Mouse (Mus musculus) naive thymus-derived CD4-positive, alpha-beta T cell, adult 2 months (primary cell): Measurements from ENCODE around the gene Ccnk.

Source experiments
- DNase-seq: peaks from one replicate; pipeline ENCODE4 v3.0.0-alpha.2; 2011; ENCODE audit warnings: low read depth

Gene Ccnk

DNA sequence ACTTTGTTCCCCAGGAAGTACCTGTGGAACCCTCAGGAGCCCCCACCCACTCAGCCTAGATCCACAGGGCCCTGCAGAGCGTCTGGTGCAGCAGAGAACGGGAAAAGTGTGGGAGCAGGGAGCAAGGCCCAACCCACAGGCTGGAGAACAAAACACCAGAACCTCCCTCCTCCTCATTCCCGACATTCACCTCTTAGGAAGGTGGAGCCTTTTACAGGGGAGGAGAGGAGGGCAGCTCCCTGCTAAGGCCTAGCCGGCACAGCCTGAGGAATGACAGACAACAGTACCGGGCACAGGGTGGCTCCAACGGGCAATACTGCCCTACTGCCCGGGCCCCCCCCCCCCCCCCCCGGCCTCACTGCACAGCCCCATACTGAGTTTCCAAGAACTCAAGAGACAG is 44.0 kb downstream of the Ccnk start:
- no peak for DNase-seq

- DNase-seq, result no peak
Observed at GRCm38 (mm10) chr12:108225781-108226180, 46.4 kb downstream of the Ccnk start.

GRCm38 (mm10) chr12:108226216-108226615 is 46.8 kb downstream of the Ccnk start:
- no peak for DNase-seq

DNA sequence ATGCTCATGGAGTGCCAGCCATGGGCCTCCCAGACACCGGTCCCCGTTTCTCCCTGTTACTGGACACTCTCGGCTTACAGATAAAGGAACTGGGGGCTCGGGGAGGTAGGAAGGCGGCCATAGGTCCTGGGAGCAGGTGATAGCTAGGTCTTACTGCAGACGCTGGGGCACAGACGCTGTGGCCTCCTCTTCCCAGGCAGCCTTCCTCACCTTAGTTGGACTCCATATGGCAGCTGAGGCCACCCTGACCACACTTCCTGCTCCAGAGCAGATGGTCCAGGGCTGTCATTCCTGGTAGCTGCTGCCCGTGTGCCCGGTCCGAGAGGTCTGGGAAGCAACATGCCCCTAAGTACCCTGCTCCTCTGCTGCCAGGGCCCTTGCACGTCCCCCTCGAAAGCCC is 47.6 kb downstream of the Ccnk start:
- DNase-seq, result no peak

GRCm38 (mm10) chr12:108227527-108227926 is 48.1 kb downstream of the Ccnk start:
- DNase-seq, result no peak

GRCm38 (mm10) chr12:108230077-108230476 is 50.7 kb downstream of the Ccnk start:
- no peak for DNase-seq

DNA sequence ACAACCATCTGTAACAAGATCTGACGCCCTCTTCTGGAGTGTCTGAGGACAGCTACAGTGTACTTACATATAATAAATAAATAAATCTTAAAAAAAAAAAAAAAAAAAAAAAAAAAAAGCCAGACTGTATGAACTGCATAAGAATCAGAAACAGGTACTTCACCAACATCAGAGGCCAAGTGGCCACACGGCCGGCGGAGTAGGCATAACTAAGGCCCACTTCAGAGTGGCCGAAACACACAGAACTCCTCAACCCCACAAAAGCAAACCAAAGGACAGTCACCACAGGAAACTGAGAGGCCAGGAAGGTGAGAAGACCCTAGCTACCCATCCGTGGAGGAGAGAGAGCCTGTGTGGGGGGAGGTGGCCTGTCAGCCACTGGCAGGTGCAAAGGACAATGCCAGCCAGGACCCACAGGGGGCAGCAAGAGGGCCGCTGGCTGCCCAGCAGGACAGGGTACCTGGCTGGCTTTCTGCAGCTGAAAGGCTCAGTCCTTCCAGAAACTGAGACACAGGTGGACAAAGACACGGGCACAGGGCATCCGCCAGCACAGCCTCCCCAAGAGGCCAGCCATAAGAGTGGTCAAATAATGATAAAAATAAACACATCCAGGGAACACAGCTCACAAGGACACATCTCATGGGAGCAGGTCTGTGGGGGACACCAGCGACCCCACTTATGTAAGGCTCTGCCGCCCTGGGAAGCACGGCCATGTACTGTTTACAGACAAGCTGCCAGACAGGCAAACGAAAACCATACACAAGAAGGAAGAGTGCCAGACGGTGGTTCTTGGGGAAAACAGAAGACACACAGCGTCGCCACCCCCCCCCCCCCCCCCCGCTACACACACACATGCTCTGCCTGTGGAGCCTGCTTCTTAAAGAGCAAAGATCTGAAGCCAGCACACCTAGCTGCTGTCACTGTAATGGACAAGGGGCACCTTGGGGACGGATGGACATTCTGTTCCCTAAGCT is 51.7 kb downstream of the Ccnk start:
- DNase-seq, result no peak

DNA sequence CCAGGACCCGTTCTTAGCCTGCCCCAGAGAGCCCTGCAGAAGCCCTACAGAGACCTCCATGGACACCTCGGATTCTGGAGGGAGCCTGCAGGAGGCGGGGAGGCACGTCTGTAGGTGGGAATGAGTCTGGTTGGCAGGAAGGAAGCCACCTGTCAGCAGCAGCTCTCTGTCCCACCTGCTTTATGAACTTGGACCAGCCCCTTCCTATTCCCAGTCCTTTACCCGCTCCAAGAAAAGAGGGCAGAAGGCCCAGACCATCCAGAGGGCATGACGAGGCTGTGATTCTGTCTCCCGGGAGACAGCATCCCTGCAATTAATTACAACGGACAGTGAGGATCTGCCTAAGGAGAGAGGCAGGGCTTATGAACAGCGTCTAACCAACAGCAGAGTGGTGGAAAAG is 52.5 kb downstream of the Ccnk start:
- DNase-seq, result no peak

GRCm38 (mm10) chr12:108233736-108234135 is 54.4 kb downstream of the Ccnk start:
- DNase-seq, result no peak

DNA sequence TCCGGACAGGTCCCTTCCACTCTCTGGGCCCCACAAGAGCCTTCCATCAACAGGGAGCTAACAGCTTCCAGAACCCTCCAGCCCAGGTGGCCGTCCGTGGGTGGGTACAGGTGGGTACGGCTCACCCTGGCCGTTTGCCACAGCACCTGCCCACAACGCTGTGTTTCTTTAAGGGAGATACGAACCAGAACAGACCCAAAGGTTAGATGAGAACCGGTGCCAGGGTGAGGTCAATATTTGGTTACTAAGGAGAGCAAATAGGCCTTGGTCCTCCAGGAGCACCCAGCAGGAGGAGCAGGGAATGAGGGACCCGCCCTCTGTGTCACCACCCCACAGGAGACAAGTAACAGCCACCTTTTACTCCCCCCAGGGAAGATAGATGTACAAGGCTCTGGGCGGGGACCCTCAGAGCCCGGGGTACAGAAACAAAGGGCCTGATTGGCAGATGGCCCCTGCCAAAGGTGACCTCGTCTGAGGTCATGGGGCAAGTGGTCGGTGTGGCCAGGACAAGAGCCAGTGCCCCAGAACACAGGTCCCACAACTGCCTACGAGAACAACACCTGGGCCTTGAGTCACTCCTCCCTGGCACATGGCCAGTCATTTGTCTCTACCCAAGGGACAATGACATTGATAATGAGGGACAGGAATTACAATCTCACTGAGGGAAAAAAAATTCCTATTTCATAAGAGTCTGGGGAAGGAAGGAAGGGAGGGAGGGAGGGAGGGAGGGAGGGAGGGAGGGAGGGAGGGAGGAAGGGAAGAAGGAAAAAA is 55.6 kb downstream of the Ccnk start:
- no peak for DNase-seq

DNA sequence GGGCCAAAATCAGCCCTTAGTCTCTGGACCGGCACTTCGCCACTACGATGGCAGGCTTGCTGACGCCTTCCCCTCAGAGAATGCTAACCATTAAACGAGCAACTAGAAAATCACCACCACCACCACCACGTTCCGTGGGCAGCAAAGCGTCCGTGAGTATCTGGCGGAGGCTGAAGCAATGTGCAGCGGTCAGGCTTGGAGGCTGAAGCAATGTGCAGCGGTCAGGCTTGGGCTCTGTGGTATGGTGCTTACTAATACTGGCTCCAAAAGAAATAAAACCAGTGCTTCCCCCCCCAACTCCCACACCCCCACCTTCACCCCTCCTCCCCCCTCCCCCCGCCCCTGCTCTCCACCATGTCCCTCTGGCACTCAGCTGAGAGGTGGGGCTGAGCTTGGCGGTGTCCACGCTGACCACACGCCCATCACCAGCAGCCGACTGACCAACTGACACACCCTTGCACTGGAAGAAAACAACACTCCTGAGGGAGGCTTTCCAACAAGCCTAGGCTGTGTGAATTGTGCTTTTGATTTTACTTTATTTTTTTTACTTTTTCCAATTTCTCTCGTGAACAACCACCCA is 56.7 kb downstream of the Ccnk start:
- DNase-seq, result no peak

GRCm38 (mm10) chr12:108237300-108238006 is 58.1 kb downstream of the Ccnk start:
- no peak for DNase-seq

DNA sequence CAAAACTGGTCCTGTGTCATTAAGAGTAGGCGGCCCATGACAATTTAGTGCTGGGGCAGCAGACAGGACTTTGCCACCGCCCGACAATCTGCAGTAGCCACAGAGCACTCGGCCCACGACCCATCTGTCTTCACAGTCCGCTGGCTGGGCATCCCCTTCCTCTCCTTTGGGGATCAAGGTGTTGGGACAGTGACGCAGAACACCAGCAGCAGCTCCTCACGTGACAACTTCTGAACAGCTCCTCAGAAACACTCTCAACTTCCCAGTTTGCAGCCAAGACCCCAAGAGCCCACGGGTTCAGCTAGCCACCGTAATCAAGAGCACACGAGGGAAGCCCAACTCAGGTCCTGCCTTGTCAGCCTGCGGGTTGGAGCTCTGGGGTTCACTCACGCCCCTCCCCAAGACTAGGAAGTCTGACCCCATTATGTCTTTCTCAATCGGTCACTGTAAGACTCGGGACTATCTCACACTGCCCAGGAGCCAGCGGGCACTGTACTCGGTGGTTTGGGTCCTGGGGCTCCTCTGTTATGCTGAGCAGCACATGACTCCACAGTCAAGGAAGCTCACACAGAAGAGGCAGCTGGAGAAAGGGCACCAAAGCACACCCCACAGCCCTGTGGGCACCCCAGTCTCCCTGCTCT is 59.1 kb downstream of the Ccnk start:
- no peak for DNase-seq

- no peak for DNase-seq
Observed at GRCm38 (mm10) chr12:108239441-108239840, 60.1 kb downstream of the Ccnk start.

- no peak for DNase-seq
Observed at GRCm38 (mm10) chr12:108240401-108240890, 61.1 kb downstream of the Ccnk start.

GRCm38 (mm10) chr12:108240953-108241588 is 61.7 kb downstream of the Ccnk start:
- DNase-seq, result no peak

- no peak for DNase-seq
Observed at GRCm38 (mm10) chr12:108241626-108242025, 62.2 kb downstream of the Ccnk start.

DNA sequence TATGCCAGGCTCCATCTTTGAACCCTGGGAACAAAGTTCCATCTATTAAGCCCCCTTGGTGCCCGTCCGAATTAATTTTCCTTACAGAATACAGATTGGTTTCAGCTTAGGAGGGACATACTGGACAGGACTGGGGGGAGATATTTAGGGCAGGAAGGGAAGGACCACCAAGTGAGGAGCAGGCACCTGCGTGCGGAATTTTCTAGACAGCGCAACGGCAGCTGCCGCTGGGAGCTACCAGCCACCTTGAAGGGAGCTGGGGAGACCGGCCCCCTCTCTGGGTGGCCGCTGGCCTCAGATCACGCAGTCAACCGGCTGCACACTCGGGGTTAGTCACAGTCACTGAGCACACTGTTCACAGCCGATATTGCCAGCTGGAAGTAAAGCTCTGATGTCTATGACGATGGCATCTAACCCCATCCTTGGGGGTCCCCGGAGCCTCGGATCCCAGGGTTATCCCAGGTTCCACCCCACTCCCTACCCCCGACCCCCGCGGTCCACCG is 62.9 kb downstream of the Ccnk start:
- no peak for DNase-seq

DNA sequence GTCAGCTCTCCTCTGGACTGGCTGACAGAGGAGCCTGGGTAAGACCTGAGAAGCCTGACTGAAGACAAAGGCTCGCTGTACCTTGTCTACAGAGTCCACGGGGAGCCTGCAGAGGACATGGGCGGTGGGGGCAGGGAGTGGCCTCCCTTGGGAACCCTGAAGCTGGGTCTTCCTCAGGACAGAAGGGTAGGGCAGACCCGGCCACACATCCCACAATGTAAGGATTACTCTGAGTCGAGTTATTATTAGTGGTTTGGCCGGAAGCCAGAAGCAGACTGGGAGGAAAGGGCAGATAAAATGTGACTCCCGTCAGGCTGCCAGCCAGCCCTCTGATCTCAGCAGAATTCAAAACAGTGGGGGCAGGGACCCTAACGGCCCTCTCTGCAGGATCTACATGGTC is 65.4 kb downstream of the Ccnk start:
- DNase-seq, result no peak

GRCm38 (mm10) chr12:108245579-108245978 is 66.2 kb downstream of the Ccnk start:
- no peak for DNase-seq
